11 mouse cellular contexts compared by ENCODE assay signal in the genomic region with DNA sequence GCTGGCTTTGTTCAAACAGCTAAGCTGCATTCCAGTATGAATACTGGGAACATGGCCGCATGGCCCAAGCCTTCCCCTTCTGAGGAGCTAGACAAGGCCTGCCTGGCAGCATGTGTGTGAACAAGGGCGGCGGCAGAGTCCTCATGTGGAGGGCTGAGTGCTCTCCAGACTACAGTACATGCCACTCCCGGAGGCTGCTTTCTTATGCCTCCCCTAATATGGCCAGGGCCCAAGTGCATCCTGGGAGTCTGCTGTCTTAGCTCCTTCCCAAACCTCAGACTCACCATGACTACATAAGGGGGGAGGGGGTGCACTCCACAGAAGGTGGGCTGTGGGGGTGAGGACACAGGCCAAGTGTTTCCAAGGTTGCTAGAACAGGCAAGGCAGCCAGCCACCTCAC. TPM values are rescaled to one million over a fixed set of nuclear protein-coding genes. Genes with fewer than 3 reads are reported as not detected.
A peak's percentile ranks its signal among the peaks of the same experiment; 100 is the strongest.
DNase-seq lines count a peak whose midpoint lies in the region; ATAC-seq and TF ChIP-seq lines count a peak whose summit lies in the region.
"Had no signal": no experiment of that assay in that cellular context is flagged by ENCODE, and none has a peak within 500 bp of the region (broad histone marks: within the 10 kb centered on the region; RNA-seq: fewer than 3 reads in every experiment).

No protein-coding gene starts in this region.

- H3K4me3 ChIP-seq in forebrain, embryonic 13.5 days, result no peak overlapping the region
- no peak overlapping the region for H3K4me3 ChIP-seq in forebrain, embryonic 16.5 days (replicated peaks; ENCODE audit: low read length)
- H3K4me3 ChIP-seq in spleen, adult 2 months (ENCODE audit: extremely low read depth, insufficient read depth, insufficient read length), result no peak overlapping the region
- no peak overlapping the region for H3K4me3 ChIP-seq in lung, embryonic 14.5 days (ENCODE audit: low read depth, low read length)
- H3K4me3 ChIP-seq: hindbrain, embryonic 15.5 days; limb, embryonic 13.5 days had no signal

- no peak overlapping the region for H3K9ac ChIP-seq in forebrain, embryonic 13.5 days
- no peak overlapping the region for H3K9ac ChIP-seq in forebrain, embryonic 16.5 days (replicated peaks; ENCODE audit: low read depth, low read length)
- no peak overlapping the region for H3K9ac ChIP-seq in lung, embryonic 14.5 days
- H3K9ac ChIP-seq: hindbrain, embryonic 15.5 days had no signal

- H3K27me3 ChIP-seq in forebrain, embryonic 13.5 days, result no peaks in the 10 kb centered on the region
- no peaks in the 10 kb centered on the region for H3K27me3 ChIP-seq in forebrain, embryonic 16.5 days (replicated peaks; ENCODE audit: control insufficient read depth, insufficient read depth, low read length)
- H3K27me3 ChIP-seq in spleen, adult 2 months (ENCODE audit: control insufficient read depth, insufficient read depth, low read length), result no peaks in the 10 kb centered on the region
- no peaks in the 10 kb centered on the region for H3K27me3 ChIP-seq in lung, embryonic 14.5 days (ENCODE audit: insufficient read depth, low read length)
- H3K27me3 ChIP-seq: hindbrain, embryonic 15.5 days; limb, embryonic 13.5 days had no signal

- no peak overlapping the region for H3K4me2 ChIP-seq in forebrain, embryonic 13.5 days
- H3K4me2 ChIP-seq in forebrain, embryonic 16.5 days (ENCODE audit: low read length), result no peak overlapping the region
- no peak overlapping the region for H3K4me2 ChIP-seq in lung, embryonic 14.5 days
- H3K4me2 ChIP-seq: hindbrain, embryonic 15.5 days; limb, embryonic 13.5 days had no signal

- no peak overlapping the region for H3K27ac ChIP-seq in forebrain, embryonic 13.5 days
- H3K27ac ChIP-seq in forebrain, embryonic 16.5 days (ENCODE audit: low read length), result no peak overlapping the region
- peak overlapping the region; percentile 49; the same call in 1 of the 2 replicates for H3K27ac ChIP-seq in spleen, adult 2 months (ENCODE audit: insufficient read depth, low read length)
- H3K27ac ChIP-seq in lung, embryonic 14.5 days (ENCODE audit: low read depth), result peak overlapping the region; percentile 77
- H3K27ac ChIP-seq: hindbrain, embryonic 15.5 days; limb, embryonic 13.5 days had no signal

- peak; percentile 20; the same call in 1 of the 2 replicates for ATAC-seq in forebrain, embryonic 13.5 days
- no peak for ATAC-seq in forebrain, embryonic 16.5 days
- ATAC-seq in lung, embryonic 14.5 days (ENCODE audit: insufficient read depth), result peak; percentile 55; the same call in 1 of the 2 replicates

- TF ChIP-seq POLR2A in spleen, adult 2 months (IDR thresholded peaks at IDR 0.05; ENCODE audit: low read depth, low read length), result no peak

- peaks cover 43% of the 10 kb centered on the region for H3K36me3 ChIP-seq in forebrain, embryonic 13.5 days (ENCODE audit: poor library complexity, severe bottlenecking)
- peaks cover 4% of the 10 kb centered on the region; the same call in 1 of the 2 replicates for H3K36me3 ChIP-seq in forebrain, embryonic 16.5 days (ENCODE audit: control insufficient read depth, insufficient read depth)
- peaks cover 9% of the 10 kb centered on the region for H3K36me3 ChIP-seq in spleen, adult 2 months (ENCODE audit: control insufficient read depth, insufficient read depth, low read length)
- peaks cover 32% of the 10 kb centered on the region; the same call in 1 of the 2 replicates for H3K36me3 ChIP-seq in lung, embryonic 14.5 days (ENCODE audit: insufficient read depth)

- intact Hi-C loops in gastrocnemius, postnatal 14 days (cut with DNase I; ENCODE audit: low total_unique reads), result no loop called here

- no peaks in the 10 kb centered on the region for H3K4me1 ChIP-seq in forebrain, embryonic 13.5 days
- H3K4me1 ChIP-seq in forebrain, embryonic 16.5 days (replicated peaks; ENCODE audit: control insufficient read depth, insufficient read depth, low read length), result no peaks in the 10 kb centered on the region
- no peaks in the 10 kb centered on the region; the same call in 1 of the 2 replicates for H3K4me1 ChIP-seq in spleen, adult 2 months (ENCODE audit: control insufficient read depth, insufficient read depth, insufficient read length)
- H3K4me1 ChIP-seq in lung, embryonic 14.5 days (ENCODE audit: insufficient read depth), result peaks cover 8% of the 10 kb centered on the region; the same call in 1 of the 2 replicates
- H3K4me1 ChIP-seq: hindbrain, embryonic 15.5 days; limb, embryonic 13.5 days had no signal

- no peak for DNase-seq in spleen, adult 2 months (ENCODE audit: low read depth in 1 of 2, low spot score in 2 of 2)
- no peak for DNase-seq in spleen, postnatal 14 days (ENCODE audit: low spot score in 2 of 2)
- peak; percentile 53 for DNase-seq in lung, embryonic 14.5 days
- no peak for DNase-seq in gastrocnemius, postnatal 14 days
- DNase-seq in kidney, adult 11 months, result no peak
- DNase-seq in urinary bladder, postnatal 10 days (ENCODE audit: low spot score), result no peak
- DNase-seq: B cell, adult 2 months had no signal

- 75% methylated on average over 4 of the region's 4 CpGs for WGBS in forebrain, embryonic 13.5 days
- WGBS in forebrain, embryonic 16.5 days, result 80% methylated on average over 4 of the region's 4 CpGs
- WGBS in spleen, adult 2 months, result 74% methylated on average over 4 of the region's 4 CpGs
- WGBS in lung, embryonic 14.5 days, result 52% methylated on average over 4 of the region's 4 CpGs

- H3K9me3 ChIP-seq in forebrain, embryonic 13.5 days (replicated peaks), result no peaks in the 10 kb centered on the region
- H3K9me3 ChIP-seq in forebrain, embryonic 16.5 days (ENCODE audit: control insufficient read depth, low read length), result no peaks in the 10 kb centered on the region
- no peaks in the 10 kb centered on the region for H3K9me3 ChIP-seq in lung, embryonic 14.5 days (ENCODE audit: low read depth, low read length)
- H3K9me3 ChIP-seq: hindbrain, embryonic 15.5 days; limb, embryonic 13.5 days had no signal

- no peak for TF ChIP-seq CTCF in spleen, adult 2 months (IDR thresholded peaks at IDR 0.05; ENCODE audit: extremely low read depth, insufficient read depth, insufficient read length, insufficient replicate concordance)
- no peak for TF ChIP-seq CTCF in lung, embryonic 14.5 days (IDR thresholded peaks at IDR 0.05; ENCODE audit: low read depth)

RNA-seq across cellular contexts. Expression of a gene that starts 36.7 kb away (rescaled TPM):
- polyA plus RNA-seq in forebrain, embryonic 13.5 days (2015; fragmentation: Nextera tagmentation; extraction: Ambion mirVana), result 44.3 and 50.6 TPM in 2 replicates
- polyA plus RNA-seq in forebrain, embryonic 16.5 days (2015; fragmentation: Nextera tagmentation; extraction: Ambion mirVana), result 45.8 and 51.5 TPM in 2 replicates
- 15.8 and 17.6 TPM in 2 replicates for polyA plus RNA-seq in spleen, adult 2 months (2012; rRNA removed)
- 42.2 and 47.7 TPM in 2 replicates for polyA plus RNA-seq in lung, embryonic 14.5 days (2014; fragmentation: Nextera tagmentation; extraction: Ambion mirVana)
- total RNA-seq in gastrocnemius, postnatal 14 days (2021), result 1 to 10 TPM; 8.1 to 9.7 TPM

Comparison
In these comparisons a context has a peak if more than half of its experiments do, and no peak if none do; other contexts are left out.
1. H3K27ac ChIP-seq: peak in spleen, adult 2 months (single experiment) and lung, embryonic 14.5 days (single experiment); none in forebrain, embryonic 13.5 days (single experiment) and forebrain, embryonic 16.5 days (single experiment).